Mouse (Mus musculus): ENCODE measurements around the gene Prrt4. TPM values are rescaled to one million over a fixed set of nuclear protein-coding genes. Genes with fewer than 3 reads are reported as not detected.

The Prrt4 gene
- polyA plus RNA-seq, 1 experiment = 5.5 TPM

- Histone ChIP-seq H3K4me1 (ENCODE audit: control insufficient read depth, insufficient read depth, low read length) (peaks cover 12% of the 10 kb centered on the region; the same call in 1 of the 2 replicates), H3K27me3 (ENCODE audit: control insufficient read depth, insufficient read depth, low read length) (no peaks in the 10 kb centered on the region), H3K4me3 (replicated peaks; ENCODE audit: insufficient read depth, low read depth, low read length) (peak overlapping the region; percentile 88), H3K27ac (ENCODE audit: insufficient read depth, low read length) (peak overlapping the region; percentile 9)
- no peak for TF ChIP-seq CTCF (IDR thresholded peaks at IDR 0.05; ENCODE audit: borderline replicate concordance, insufficient read depth, low read depth, low read length)
- TF ChIP-seq POLR2A (IDR thresholded peaks at IDR 0.05; ENCODE audit: borderline replicate concordance, insufficient read depth, low read length) = peak; percentile 10; the same call in 1 of the 2 replicates
- peak; percentile 78 to 80 for DNase-seq
- WGBS = under 1% methylated on average over 63 of the region's 66 CpGs
Measured at GRCm38 (mm10) chr6:29211806-29212492, 32.6 kb upstream of the Prrt4 start.

GRCm38 (mm10) chr6:29211146-29211545 is 31.8 kb upstream of the Prrt4 start:
- peak; percentile 76 to 81 for DNase-seq
- peak overlapping the region; percentile 9 for H3K27ac ChIP-seq (ENCODE audit: insufficient read depth, low read length)

GRCm38 (mm10) chr6:29210231-29210936 is 31.0 kb upstream of the Prrt4 start:
- no peak for TF ChIP-seq POLR2A (IDR thresholded peaks at IDR 0.05; ENCODE audit: borderline replicate concordance, insufficient read depth, low read length)
- TF ChIP-seq CTCF (IDR thresholded peaks at IDR 0.05; ENCODE audit: borderline replicate concordance, insufficient read depth, low read depth, low read length) = no peak
- WGBS = 91% methylated on average over 9 of the region's 9 CpGs
- Histone ChIP-seq H3K27me3 (ENCODE audit: control insufficient read depth, insufficient read depth, low read length) (no peaks in the 10 kb centered on the region), H3K4me1 (ENCODE audit: control insufficient read depth, insufficient read depth, low read length) (peaks cover 11% of the 10 kb centered on the region; the same call in 1 of the 2 replicates), H3K27ac (ENCODE audit: insufficient read depth, low read length) (no peak overlapping the region), H3K4me3 (replicated peaks; ENCODE audit: insufficient read depth, low read depth, low read length) (no peak overlapping the region)
- no peak for DNase-seq

More at GRCm38 (mm10) chr6:29211146-29211545, 31.8 kb upstream of the Prrt4 start:
- H3K4me1 ChIP-seq (ENCODE audit: control insufficient read depth, insufficient read depth, low read length) = peaks cover 12% of the 10 kb centered on the region; the same call in 1 of the 2 replicates
- no peak for TF ChIP-seq CTCF (IDR thresholded peaks at IDR 0.05; ENCODE audit: borderline replicate concordance, insufficient read depth, low read depth, low read length)
- no peak for TF ChIP-seq POLR2A (IDR thresholded peaks at IDR 0.05; ENCODE audit: borderline replicate concordance, insufficient read depth, low read length)
- H3K27me3 ChIP-seq (ENCODE audit: control insufficient read depth, insufficient read depth, low read length) = no peaks in the 10 kb centered on the region
- WGBS = 8% methylated on average over 7 of the region's 7 CpGs
- H3K4me3 ChIP-seq (replicated peaks; ENCODE audit: insufficient read depth, low read depth, low read length) = peak overlapping the region; percentile 88

- Histone ChIP-seq H3K4me3 (replicated peaks; ENCODE audit: insufficient read depth, low read depth, low read length) (no peak overlapping the region), H3K27me3 (ENCODE audit: control insufficient read depth, insufficient read depth, low read length) (no peaks in the 10 kb centered on the region), H3K4me1 (ENCODE audit: control insufficient read depth, insufficient read depth, low read length) (0 out of 2 replicates have a peak, but pooled peaks cover 7% of the 10 kb centered on the region), H3K27ac (ENCODE audit: insufficient read depth, low read length) (no peak overlapping the region)
- DNase-seq = no peak
- 81% methylated on average over 5 of the region's 5 CpGs for WGBS
- TF ChIP-seq CTCF (IDR thresholded peaks at IDR 0.05; ENCODE audit: borderline replicate concordance, insufficient read depth, low read depth, low read length) (no peak), POLR2A (IDR thresholded peaks at IDR 0.05; ENCODE audit: borderline replicate concordance, insufficient read depth, low read length) (no peak)
Measured at GRCm38 (mm10) chr6:29208178-29208577, 28.8 kb upstream of the Prrt4 start.

- Histone ChIP-seq H3K4me1 (ENCODE audit: control insufficient read depth, insufficient read depth, low read length) (0 out of 2 replicates have a peak, but pooled peaks cover 7% of the 10 kb centered on the region), H3K27me3 (ENCODE audit: control insufficient read depth, insufficient read depth, low read length) (no peaks in the 10 kb centered on the region), H3K4me3 (replicated peaks; ENCODE audit: insufficient read depth, low read depth, low read length) (no peak overlapping the region), H3K27ac (ENCODE audit: insufficient read depth, low read length) (no peak overlapping the region)
- 83% methylated on average over 5 of the region's 5 CpGs for WGBS
- DNase-seq = no peak
- TF ChIP-seq CTCF (IDR thresholded peaks at IDR 0.05; ENCODE audit: borderline replicate concordance, insufficient read depth, low read depth, low read length) (no peak), POLR2A (IDR thresholded peaks at IDR 0.05; ENCODE audit: borderline replicate concordance, insufficient read depth, low read length) (no peak)
Measured at GRCm38 (mm10) chr6:29207017-29207416, 27.6 kb upstream of the Prrt4 start.

GRCm38 (mm10) chr6:29206006-29206405 is 26.6 kb upstream of the Prrt4 start:
- DNase-seq = no peak
- Histone ChIP-seq H3K4me1 (ENCODE audit: control insufficient read depth, insufficient read depth, low read length) (0 out of 2 replicates have a peak, but pooled peaks cover 4% of the 10 kb centered on the region), H3K27me3 (ENCODE audit: control insufficient read depth, insufficient read depth, low read length) (no peaks in the 10 kb centered on the region), H3K27ac (ENCODE audit: insufficient read depth, low read length) (no peak overlapping the region), H3K4me3 (replicated peaks; ENCODE audit: insufficient read depth, low read depth, low read length) (no peak overlapping the region)
- 92% methylated on average over 10 of the region's 10 CpGs for WGBS
- no peak for TF ChIP-seq POLR2A (IDR thresholded peaks at IDR 0.05; ENCODE audit: borderline replicate concordance, insufficient read depth, low read length)
- no peak for TF ChIP-seq CTCF (IDR thresholded peaks at IDR 0.05; ENCODE audit: borderline replicate concordance, insufficient read depth, low read depth, low read length)

- H3K27me3 ChIP-seq (ENCODE audit: control insufficient read depth, insufficient read depth, low read length) = no peaks in the 10 kb centered on the region
- no peaks in the 10 kb centered on the region for H3K4me1 ChIP-seq (ENCODE audit: control insufficient read depth, insufficient read depth, low read length)
- no peak for DNase-seq
- 54% methylated on average over 15 of the region's 15 CpGs for WGBS
- H3K27ac ChIP-seq (ENCODE audit: insufficient read depth, low read length) = no peak overlapping the region
- no peak overlapping the region for H3K4me3 ChIP-seq (replicated peaks; ENCODE audit: insufficient read depth, low read depth, low read length)
- TF ChIP-seq CTCF (IDR thresholded peaks at IDR 0.05; ENCODE audit: borderline replicate concordance, insufficient read depth, low read depth, low read length) = peak; percentile 78
- TF ChIP-seq POLR2A (IDR thresholded peaks at IDR 0.05; ENCODE audit: borderline replicate concordance, insufficient read depth, low read length) = no peak
Measured at GRCm38 (mm10) chr6:29204932-29205614, 25.7 kb upstream of the Prrt4 start.
